Mouse (Mus musculus): Measurements from ENCODE around the gene Synpr.

Synpr gene

GRCm38 (mm10) chr14:13354154-13354553 lies 69.6 kb downstream of the Synpr start:
- DNase-seq (ENCODE audit: low read depth in 2 of 2, low spot score in 2 of 2), result no peak

DNA sequence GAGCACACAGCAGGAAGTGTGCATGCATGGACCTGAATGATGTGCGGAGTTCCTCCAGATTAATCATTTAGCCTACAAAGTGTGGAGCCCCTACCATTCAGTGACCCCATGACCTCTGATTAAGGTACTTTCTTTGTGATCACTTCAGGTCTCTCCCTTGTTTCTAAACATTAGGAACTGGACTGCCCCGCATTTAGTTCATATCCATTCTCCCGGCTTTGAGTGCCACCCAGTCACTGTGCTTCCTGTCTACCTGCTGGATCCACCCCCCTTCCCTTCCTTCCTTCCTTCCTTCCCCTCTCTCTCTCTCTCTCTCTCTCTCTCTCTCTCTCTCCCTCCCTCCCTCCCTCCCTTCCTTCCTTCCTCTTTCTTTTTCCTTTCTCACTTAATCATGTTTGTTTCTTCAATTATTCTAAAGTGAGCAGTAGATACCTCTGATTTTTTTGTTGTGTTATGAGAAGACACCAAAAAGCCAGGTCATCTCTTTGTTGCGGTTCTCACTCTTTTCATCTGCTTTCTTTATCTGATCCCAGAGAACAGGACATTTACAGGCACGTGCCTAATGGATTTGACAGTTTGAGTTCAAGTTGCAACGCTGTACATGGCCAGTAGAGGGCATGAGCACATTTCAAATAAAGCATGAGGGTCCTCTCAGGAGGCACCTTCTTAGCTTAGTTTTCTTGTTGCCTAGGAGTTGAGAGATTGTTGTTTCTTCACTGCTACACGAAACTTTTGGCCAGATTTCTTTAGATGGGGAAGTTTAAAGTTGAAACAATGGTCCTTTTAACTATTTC lies 71.2 kb downstream of the Synpr start:
- no peak for DNase-seq (ENCODE audit: low read depth in 2 of 2, low spot score in 2 of 2)

DNA sequence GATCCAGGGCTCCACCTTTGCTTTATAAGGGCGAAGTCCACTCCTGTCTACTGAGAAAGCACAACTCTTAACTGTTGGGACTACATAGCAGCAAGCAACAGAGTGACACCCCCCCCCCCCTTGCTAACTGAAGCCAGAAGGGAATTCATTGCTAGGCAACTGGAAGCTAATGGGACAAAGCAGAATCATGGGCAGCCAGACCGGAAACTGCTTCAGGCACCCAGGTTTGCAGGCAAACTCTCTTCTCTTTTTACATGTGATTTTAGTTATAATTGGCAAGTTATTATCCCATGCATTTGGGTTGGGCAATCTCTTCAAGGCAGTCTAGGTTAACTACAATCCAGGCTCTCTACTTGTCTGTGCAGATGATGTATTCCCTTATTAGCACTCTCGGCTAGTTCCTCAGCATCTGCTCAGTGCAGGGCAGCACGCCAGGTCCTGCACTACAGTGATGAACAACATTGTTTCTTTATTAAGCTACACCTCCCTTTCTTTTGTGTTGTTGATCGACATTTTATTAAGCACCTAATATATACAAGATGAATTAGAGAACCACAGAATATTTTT lies 72.6 kb downstream of the Synpr start:
- no peak for DNase-seq (ENCODE audit: low read depth in 2 of 2, low spot score in 2 of 2)

DNA sequence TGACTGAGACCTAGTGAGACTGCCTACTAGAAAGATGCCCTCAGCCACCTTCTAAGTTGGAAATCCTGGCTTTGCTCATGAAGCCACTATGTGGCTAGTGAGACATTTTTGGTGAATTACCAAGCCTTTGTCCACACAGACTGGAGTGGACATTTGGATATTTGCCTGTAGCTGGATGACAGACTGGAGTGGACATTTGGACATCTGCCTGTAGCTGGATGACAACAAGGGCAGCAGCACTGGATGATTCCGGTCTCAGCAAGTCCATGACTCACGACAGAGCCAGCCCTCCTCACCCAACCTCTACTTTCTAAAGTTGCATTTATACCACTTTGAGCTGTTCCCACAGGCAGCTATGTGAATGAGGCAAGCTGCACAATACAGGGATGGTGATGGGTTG lies 73.5 kb downstream of the Synpr start:
- DNase-seq (ENCODE audit: low read depth in 2 of 2, low spot score in 2 of 2), result no peak

- DNase-seq (ENCODE audit: low read depth in 2 of 2, low spot score in 2 of 2), result no peak
These were observed 76.6 kb downstream of the Synpr start for GRCm38 (mm10) chr14:13361184-13361583.

DNA sequence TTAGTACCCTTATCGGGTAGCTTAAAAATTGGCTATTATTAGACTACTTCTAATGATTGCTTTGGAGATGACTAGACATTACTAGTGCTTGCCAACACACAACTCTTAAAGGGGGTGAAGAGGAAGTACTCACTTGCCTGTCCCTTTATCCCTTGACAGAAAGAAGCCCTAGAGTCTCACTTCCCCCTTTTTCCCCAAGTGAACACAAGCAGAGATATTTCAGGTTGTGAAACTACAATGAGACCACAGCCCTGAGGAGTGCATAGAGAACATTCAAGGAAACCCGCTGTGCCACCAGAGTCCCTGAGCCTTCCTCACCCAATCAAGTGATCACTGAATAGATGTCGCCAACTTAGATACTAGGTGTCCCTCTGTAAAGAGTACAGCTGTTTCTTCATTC lies 77.1 kb downstream of the Synpr start:
- no peak for DNase-seq (ENCODE audit: low read depth in 2 of 2, low spot score in 2 of 2)

DNA sequence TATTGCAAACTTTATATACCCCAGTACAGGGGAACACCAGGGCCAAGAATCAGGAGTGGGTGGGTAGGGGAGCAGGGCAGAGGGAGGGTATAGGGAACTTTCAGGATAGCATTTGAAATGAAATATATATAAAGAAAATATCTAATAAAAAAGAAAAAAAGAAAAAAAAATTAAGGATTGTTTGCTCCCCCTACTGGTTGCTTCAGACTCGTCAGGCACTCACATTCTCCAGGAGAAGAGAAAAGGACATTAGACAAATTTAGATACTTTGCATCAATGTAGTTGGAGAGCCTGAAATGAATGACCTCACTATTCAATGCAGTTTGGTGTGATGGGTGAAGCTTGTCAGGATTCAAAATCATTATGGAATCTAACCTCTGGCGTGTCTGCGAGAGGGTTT lies 83.7 kb downstream of the Synpr start:
- no peak for DNase-seq (ENCODE audit: low read depth in 2 of 2, low spot score in 2 of 2)

- no peak for DNase-seq (ENCODE audit: low read depth in 2 of 2, low spot score in 2 of 2)
These were observed 104.5 kb downstream of the Synpr start for GRCm38 (mm10) chr14:13389081-13389480.

DNA sequence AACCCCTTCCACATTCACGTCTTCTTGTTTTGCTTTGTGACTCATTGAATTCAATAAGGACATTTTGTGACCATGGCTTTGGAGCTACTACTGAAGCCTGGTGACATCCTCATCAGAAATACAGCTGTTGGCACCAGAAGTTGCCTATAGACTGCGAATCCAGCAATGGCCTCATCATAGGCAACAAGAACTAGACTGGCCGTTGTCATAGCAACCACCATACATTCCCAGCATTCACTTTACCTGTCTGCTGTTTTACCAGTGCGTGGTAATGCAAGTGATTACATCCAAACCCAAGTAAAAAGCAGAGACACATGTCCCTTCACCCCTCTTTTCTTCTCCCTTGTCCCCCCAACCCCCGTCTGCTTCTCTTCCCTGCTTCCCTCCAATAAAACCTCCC lies 105.4 kb downstream of the Synpr start:
- no peak for DNase-seq (ENCODE audit: low read depth in 2 of 2, low spot score in 2 of 2)

DNA sequence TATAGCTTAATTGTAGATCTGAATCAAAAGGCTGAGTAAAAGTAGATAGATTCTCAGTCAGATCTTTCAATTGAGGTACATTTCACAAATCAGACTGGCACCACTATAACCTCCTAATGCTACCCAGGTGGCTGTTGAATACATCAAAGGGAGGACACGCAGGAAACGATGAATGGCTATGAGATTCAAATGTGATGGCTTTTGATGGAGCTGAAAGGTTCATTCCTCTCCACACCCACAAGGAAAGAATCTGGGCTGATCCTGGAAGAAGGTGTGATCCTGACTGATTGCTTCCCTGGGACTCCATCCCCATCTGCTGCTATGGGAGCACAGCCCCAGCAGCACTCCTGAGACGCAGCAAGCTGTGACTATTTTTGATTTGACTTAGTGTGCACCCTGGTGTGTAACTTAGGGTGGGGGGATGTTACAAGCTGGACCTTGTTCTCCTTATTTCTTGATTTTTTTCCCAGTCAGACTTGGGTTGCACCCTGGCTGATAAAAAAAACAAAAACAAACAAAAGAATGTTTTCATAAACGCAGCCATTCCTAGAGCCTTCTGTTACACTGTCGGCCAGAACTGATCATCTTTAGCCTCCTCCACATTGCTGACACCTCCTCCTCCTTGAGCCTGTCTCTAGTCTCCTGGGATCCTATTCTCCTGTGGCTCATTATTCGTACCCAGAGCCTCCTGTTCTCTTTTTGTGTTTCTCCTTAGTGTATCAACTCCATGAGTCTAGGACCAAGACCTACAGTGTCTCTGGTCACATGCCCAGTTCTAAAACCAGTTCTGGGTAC lies 114.8 kb downstream of the Synpr start:
- DNase-seq (ENCODE audit: low read depth in 2 of 2, low spot score in 2 of 2), result no peak

GRCm38 (mm10) chr14:13411636-13412035 lies 127.1 kb downstream of the Synpr start:
- DNase-seq (ENCODE audit: low read depth in 2 of 2, low spot score in 2 of 2), result no peak

GRCm38 (mm10) chr14:13440723-13441122 lies 156.1 kb downstream of the Synpr start:
- no peak for DNase-seq (ENCODE audit: low read depth in 2 of 2, low spot score in 2 of 2)

DNA sequence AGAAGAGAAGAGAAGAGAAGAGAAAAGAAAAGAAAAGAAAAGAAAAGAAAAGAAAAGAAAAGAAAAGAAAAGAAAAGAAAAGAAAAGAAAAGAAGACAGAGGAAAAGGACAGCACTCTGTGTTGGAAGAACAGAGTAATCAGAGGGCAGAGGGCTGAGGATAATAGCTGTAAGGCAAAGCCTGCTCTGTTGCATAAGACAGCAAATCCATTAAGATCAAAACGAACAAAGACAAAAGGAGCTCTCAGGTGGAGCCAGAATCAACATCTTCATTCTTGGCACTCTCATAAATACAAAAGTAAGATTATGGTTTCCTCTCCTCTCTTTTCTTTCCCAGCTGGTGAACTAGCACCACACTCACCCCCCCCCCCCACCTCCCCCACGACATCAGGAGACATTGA lies 160.3 kb downstream of the Synpr start:
- DNase-seq (ENCODE audit: low read depth in 2 of 2, low spot score in 2 of 2), result no peak

GRCm38 (mm10) chr14:13453461-13454204 lies 169.1 kb downstream of the Synpr start:
- DNase-seq (ENCODE audit: low read depth in 2 of 2, low spot score in 2 of 2), result no peak

- DNase-seq (ENCODE audit: low read depth in 2 of 2, low spot score in 2 of 2), result no peak
These were observed 170.4 kb downstream of the Synpr start for GRCm38 (mm10) chr14:13454991-13455390.

- no peak for DNase-seq (ENCODE audit: low read depth in 2 of 2, low spot score in 2 of 2)
These were observed 174.8 kb downstream of the Synpr start for GRCm38 (mm10) chr14:13459333-13459732.

DNA sequence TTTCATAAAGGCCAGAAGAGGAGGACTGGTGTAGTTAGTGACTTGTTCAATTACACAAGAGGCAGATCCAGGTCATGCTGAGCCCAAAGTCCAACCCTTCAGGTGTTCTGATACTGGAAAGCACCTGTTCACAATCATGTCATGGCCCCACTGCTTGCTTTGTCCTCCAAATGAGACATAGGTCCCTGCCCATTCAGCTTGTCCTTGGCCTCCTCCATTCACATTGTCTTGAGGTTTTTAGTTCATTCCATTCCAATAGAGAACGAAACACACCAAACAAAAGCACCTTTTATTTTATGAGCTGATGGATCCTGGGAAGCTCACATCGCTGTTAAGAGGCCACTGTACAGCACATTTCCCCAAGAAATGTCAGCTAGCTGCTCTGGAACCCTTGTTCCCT lies 184.6 kb downstream of the Synpr start:
- no peak for DNase-seq (ENCODE audit: low read depth in 2 of 2, low spot score in 2 of 2)

- no peak for DNase-seq (ENCODE audit: low read depth in 2 of 2, low spot score in 2 of 2)
These were observed 193.2 kb downstream of the Synpr start for GRCm38 (mm10) chr14:13477821-13478220.

GRCm38 (mm10) chr14:13505355-13505754 lies 220.8 kb downstream of the Synpr start:
- no peak for DNase-seq (ENCODE audit: low read depth in 2 of 2, low spot score in 2 of 2)

GRCm38 (mm10) chr14:13518608-13519139 lies 234.1 kb downstream of the Synpr start:
- no peak for DNase-seq (ENCODE audit: low read depth in 2 of 2, low spot score in 2 of 2)
